Mouse (Mus musculus) heart, adult 18-20 months (tissue): ENCODE measurements around the gene Gm6880. TPM values are rescaled to one million over a fixed set of nuclear protein-coding genes. Genes with fewer than 3 reads are reported as not detected.
"Not testable (repeated sequence)": the region's sequence is repeated elsewhere in the genome, so short reads cannot be mapped to it uniquely, and the experiment has no call there.

ENCODE experiments used
- DNase-seq, 2 experiments: peaks; one replicate each; pipeline ENCODE4 v3.0.0; 2021 to 2022; ENCODE audit warnings: mixed read lengths in 1 of 2
- long read RNA-seq, 2 experiments: library from polyadenylated mRNA; stranded (forward); transcript quantifications; one replicate each; pipeline ENCODE4 v2.0.0; 2021
- total RNA-seq, 2 experiments: library from RNA; stranded (reverse); gene quantifications; 2 replicates each; pipeline ENCODE4 v1.2.3; 2021

Gene Gm6880
- not detected for total RNA-seq
- long read RNA-seq, experiment 1 = 0 reads
- long read RNA-seq, experiment 2 = 0 reads

- not testable (repeated sequence) for DNase-seq
These were observed at the start of gene Gm6880 for GRCm38 (mm10) chrX:74481349-74481885. Gene Gm6880, minus strand, starts transcription at chrX:74481399.

- DNase-seq = not testable (repeated sequence)
These were observed 36.3 kb upstream of the Gm6880 start for GRCm38 (mm10) chrX:74517461-74517860.

GRCm38 (mm10) chrX:74497131-74497530, 15.9 kb upstream of the Gm6880 start:
- DNase-seq = no peak

- peak in 1 of 2 experiments; percentile 31 for DNase-seq
These were observed 28.4 kb downstream of the Gm6880 start for GRCm38 (mm10) chrX:74452773-74453172.

- no peak for DNase-seq
These were observed 29.9 kb downstream of the Gm6880 start for GRCm38 (mm10) chrX:74451157-74451912.

Other genes starting within 250 kb of the Gm6880 start
- 10 to 100 TPM; 85.9 to 91.8 TPM for gene Flna, start 231.6 kb downstream of the Gm6880 start, total RNA-seq
- gene Emd, start 226.7 kb downstream of the Gm6880 start, total RNA-seq = 10 to 100 TPM; 31.0 to 35.2 TPM
- 100 to 1,000 TPM; 240 to 275 TPM for gene Rpl10, start 210.6 kb downstream of the Gm6880 start, total RNA-seq
- gene Taz, start 199.5 kb downstream of the Gm6880 start, total RNA-seq = 10 to 100 TPM; 45.4 to 47.6 TPM
- 10 to 100 TPM; 17.7 to 23.5 TPM for gene Dnase1l1, start 199.1 kb downstream of the Gm6880 start, total RNA-seq
- gene Atp6ap1, start 184.3 kb downstream of the Gm6880 start, total RNA-seq = 100 to 1,000 TPM; 130 to 139 TPM
- 10 to 100 TPM; 50.9 to 66.5 TPM for gene Gdi1, start 176.4 kb downstream of the Gm6880 start, total RNA-seq
- gene Fam50a, start 168.4 kb downstream of the Gm6880 start, total RNA-seq = 10 to 100 TPM; 23.9 to 27.7 TPM
- gene Plxna3, start 152.3 kb downstream of the Gm6880 start, total RNA-seq = under 1 TPM; 0.40 to 0.93 TPM
- gene Lage3, start 127.8 kb downstream of the Gm6880 start, total RNA-seq = 10 to 100 TPM; 26.8 to 29.0 TPM
- 10 to 100 TPM; 76.0 to 77.9 TPM for gene Ubl4a, start 108.2 kb downstream of the Gm6880 start, total RNA-seq
- 1 to 10 TPM; 4.5 to 5.1 TPM for gene Slc10a3, start 108.0 kb downstream of the Gm6880 start, total RNA-seq
- gene Fam3a, start 88.1 kb downstream of the Gm6880 start, total RNA-seq = 10 to 100 TPM; 19.2 to 20.7 TPM
- 10 to 100 TPM; 44.7 to 51.0 TPM for gene Ikbkg, start 88.1 kb downstream of the Gm6880 start, total RNA-seq
- 10 to 100 TPM in 1 of 2 experiments, 1 to 10 TPM in 1; 5.8 to 10.6 TPM for gene G6pdx, start 52.2 kb downstream of the Gm6880 start, total RNA-seq
- not detected for gene Olfr1326-ps1, start 93.5 kb upstream of the Gm6880 start, total RNA-seq
- not detected for gene Olfr1325, start 111.3 kb upstream of the Gm6880 start, total RNA-seq
- under 1 TPM; 0.18 to 0.32 TPM for gene Gm5640, start 164.2 kb upstream of the Gm6880 start, total RNA-seq